ENCODE assay signal across 26 mouse cellular contexts in the genomic region with DNA sequence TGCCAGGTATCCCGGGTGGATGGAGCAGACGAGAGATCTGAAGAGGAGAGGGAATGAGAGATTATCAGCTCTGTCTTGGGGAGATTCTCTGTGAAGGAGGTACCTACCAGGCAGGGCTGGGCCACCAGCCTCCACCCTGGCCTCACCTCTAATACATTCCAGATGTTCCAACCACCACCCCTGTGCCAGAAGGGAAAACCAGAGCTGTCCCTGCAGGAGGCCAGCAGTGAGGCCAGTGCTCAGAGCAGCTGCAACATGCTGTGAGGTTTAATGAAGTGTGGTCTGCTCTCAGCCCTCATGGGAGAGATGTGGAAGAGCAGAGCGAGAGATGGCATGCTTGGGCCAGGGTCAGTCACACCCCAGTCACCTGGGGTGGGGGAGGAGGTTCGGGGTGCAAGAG. TPM values are rescaled to one million over a fixed set of nuclear protein-coding genes. Genes with fewer than 3 reads are reported as not detected.
DNase-seq lines count a peak whose midpoint lies in the region; ATAC-seq and TF ChIP-seq lines count a peak whose summit lies in the region.
"Had no signal": no experiment of that assay in that cellular context is flagged by ENCODE, and none has a peak within 500 bp of the region (broad histone marks: within the 10 kb centered on the region; RNA-seq: fewer than 3 reads in every experiment).

No protein-coding gene starts in this region.

- H3K4me3 ChIP-seq in heart, embryonic 10.5 days, result no peak overlapping the region
- no peak overlapping the region for H3K4me3 ChIP-seq in heart, adult 2 months
- H3K4me3 ChIP-seq in kidney, postnatal 0 days (replicated peaks; ENCODE audit: low read depth, low read length), result no peak overlapping the region
- H3K4me3 ChIP-seq in limb, embryonic 14.5 days (replicated peaks; ENCODE audit: low read length), result no peak overlapping the region
- no peak overlapping the region for H3K4me3 ChIP-seq in lung, adult 2 months (replicated peaks; ENCODE audit: extremely low read depth, low read depth, low read length)
- H3K4me3 ChIP-seq: hindbrain, embryonic 12.5 days; liver, embryonic 12.5 days; midbrain, embryonic 15.5 days; myocyte; stomach, embryonic 15.5 days had no signal

- DNase-seq in heart, embryonic 10.5 days (ENCODE audit: low spot score), result no peak
- no peak for DNase-seq in heart, adult 2 months
- DNase-seq in kidney, postnatal 0 days (ENCODE audit: low spot score), result no peak
- DNase-seq in kidney, postnatal 10 days, result no peak
- DNase-seq in forelimb bud, embryonic 11.5 days (ENCODE audit: low read depth, low spot score), result peak; percentile 80
- no peak for DNase-seq in limb, embryonic 14.5 days (ENCODE audit: low spot score)
- no peak for DNase-seq in lung, adult 2 months
- DNase-seq: adrenal gland, postnatal 14 days; cerebellum, adult 8-10 months; gastrocnemius, postnatal 36 days; kidney, postnatal 4 days; layer of hippocampus, adult 9-11 months; lung, adult 18-20 months; lung, postnatal 36 days; right cerebral cortex, adult 18-20 months; thymus, postnatal 36 days had no signal

- no peak for TF ChIP-seq CTCF in heart, adult 2 months (IDR thresholded peaks at IDR 0.05)
- no peak for TF ChIP-seq CTCF in kidney, postnatal 0 days (IDR thresholded peaks at IDR 0.05; ENCODE audit: low read depth)
- no peak for TF ChIP-seq CTCF in lung, adult 2 months (IDR thresholded peaks at IDR 0.05; ENCODE audit: insufficient read depth, low read length)

- TF ChIP-seq POLR2A in heart, adult 2 months (IDR thresholded peaks at IDR 0.05; ENCODE audit: insufficient read depth, low read depth, low read length), result no peak
- TF ChIP-seq POLR2A in limb, embryonic 14.5 days (IDR thresholded peaks at IDR 0.05; ENCODE audit: borderline replicate concordance, extremely low read depth, insufficient read depth, insufficient read length), result no peak
- TF ChIP-seq POLR2A in lung, adult 2 months (IDR thresholded peaks at IDR 0.05; ENCODE audit: borderline replicate concordance, extremely low read depth, low read depth, low read length), result no peak

- H3K79me2 ChIP-seq in heart, adult 2 months (replicated peaks; ENCODE audit: control insufficient read depth, insufficient read depth, low read length), result no peaks in the 10 kb centered on the region

- TF ChIP-seq EP300 in heart, adult 2 months (IDR thresholded peaks at IDR 0.05; ENCODE audit: insufficient read depth, low read depth, low read length), result no peak

- H3K27me3 ChIP-seq in heart, embryonic 10.5 days (ENCODE audit: insufficient read depth, poor library complexity, severe bottlenecking), result no peaks in the 10 kb centered on the region
- H3K27me3 ChIP-seq in heart, adult 2 months (ENCODE audit: control insufficient read depth, insufficient read depth, low read length), result no peaks in the 10 kb centered on the region
- no peaks in the 10 kb centered on the region for H3K27me3 ChIP-seq in kidney, postnatal 0 days (ENCODE audit: insufficient read depth, low read length)
- no peaks in the 10 kb centered on the region for H3K27me3 ChIP-seq in limb, embryonic 14.5 days (ENCODE audit: control insufficient read depth, insufficient read depth, low read length)
- H3K27me3 ChIP-seq: hindbrain, embryonic 12.5 days; midbrain, embryonic 15.5 days; stomach, embryonic 15.5 days had no signal

- intact Hi-C loops in heart, adult 2 months (cut with DNase I), result no loop called here

- ATAC-seq in kidney, postnatal 0 days (replicated peaks; ENCODE audit: low FRiP score, low read depth), result peak; percentile 27; the same call in 1 of the 2 replicates
- 0 out of 2 replicates have a peak, but pooled peaks have one; percentile 36 for ATAC-seq in limb, embryonic 14.5 days (ENCODE audit: low FRiP score, low read depth)
- no peak for ATAC-seq in megakaryocyte progenitor cell, adult 5-6 weeks (replicated peaks; ENCODE audit: poor library complexity)
- ATAC-seq: CD4-positive, CD25-positive, alpha-beta regulatory T cell, adult 4 months; intestine, postnatal 0 days; liver, embryonic 12.5 days; midbrain, embryonic 15.5 days had no signal

- no peak overlapping the region for H3K9ac ChIP-seq in heart, adult 2 months (ENCODE audit: low read depth, low read length)
- no peak overlapping the region for H3K9ac ChIP-seq in kidney, postnatal 0 days (ENCODE audit: low read depth, low read length)
- H3K9ac ChIP-seq in limb, embryonic 14.5 days (ENCODE audit: low read depth, low read length, severe bottlenecking), result no peak overlapping the region
- H3K9ac ChIP-seq: hindbrain, embryonic 12.5 days; liver, embryonic 12.5 days; midbrain, embryonic 15.5 days; stomach, embryonic 15.5 days had no signal

- peaks cover 17% of the 10 kb centered on the region for H3K36me3 ChIP-seq in heart, embryonic 10.5 days
- H3K36me3 ChIP-seq in heart, adult 2 months (ENCODE audit: control insufficient read depth, insufficient read depth, low read length), result no peaks in the 10 kb centered on the region
- 0 out of 2 replicates have a peak, but pooled peaks cover 7% of the 10 kb centered on the region for H3K36me3 ChIP-seq in kidney, postnatal 0 days (ENCODE audit: insufficient read depth, low read length)
- peaks cover 3% of the 10 kb centered on the region; the same call in 1 of the 2 replicates for H3K36me3 ChIP-seq in limb, embryonic 14.5 days (ENCODE audit: control insufficient read depth, insufficient read depth, low read length)
- H3K36me3 ChIP-seq: hindbrain, embryonic 12.5 days; midbrain, embryonic 15.5 days; stomach, embryonic 15.5 days had no signal

- no peaks in the 10 kb centered on the region for H3K9me3 ChIP-seq in heart, embryonic 10.5 days
- H3K9me3 ChIP-seq in kidney, postnatal 0 days (replicated peaks; ENCODE audit: low read length), result no peaks in the 10 kb centered on the region
- H3K9me3 ChIP-seq in limb, embryonic 14.5 days (ENCODE audit: control insufficient read depth, low read length), result no peaks in the 10 kb centered on the region
- H3K9me3 ChIP-seq: hindbrain, embryonic 12.5 days; liver, embryonic 12.5 days; midbrain, embryonic 15.5 days; stomach, embryonic 15.5 days had no signal

- H3K4me2 ChIP-seq in kidney, postnatal 0 days (ENCODE audit: low read length), result no peak overlapping the region
- H3K4me2 ChIP-seq in limb, embryonic 14.5 days (replicated peaks; ENCODE audit: low read depth, low read length, severe bottlenecking), result no peak overlapping the region
- H3K4me2 ChIP-seq: hindbrain, embryonic 12.5 days; liver, embryonic 12.5 days; midbrain, embryonic 15.5 days; stomach, embryonic 15.5 days had no signal

- peaks cover 43% of the 10 kb centered on the region for H3K4me1 ChIP-seq in heart, embryonic 10.5 days
- H3K4me1 ChIP-seq in heart, adult 2 months (ENCODE audit: control insufficient read depth, insufficient read depth, low read length), result no peaks in the 10 kb centered on the region
- peaks cover 11% of the 10 kb centered on the region for H3K4me1 ChIP-seq in kidney, postnatal 0 days (replicated peaks; ENCODE audit: insufficient read depth, low read length)
- peaks cover 27% of the 10 kb centered on the region for H3K4me1 ChIP-seq in limb, embryonic 14.5 days (ENCODE audit: control insufficient read depth, insufficient read depth, low read length)
- H3K4me1 ChIP-seq in lung, adult 2 months (ENCODE audit: control insufficient read depth, insufficient read depth, low read length), result no peaks in the 10 kb centered on the region
- H3K4me1 ChIP-seq: midbrain, embryonic 15.5 days had no signal

- 44% methylated on average over 4 of the region's 4 CpGs for WGBS in heart, embryonic 10.5 days
- 67% methylated on average over 4 of the region's 4 CpGs for WGBS in heart, adult 2 months
- WGBS in kidney, postnatal 0 days, result 56% methylated on average over 4 of the region's 4 CpGs
- WGBS in limb, embryonic 14.5 days, result 38% methylated on average over 4 of the region's 4 CpGs
- 67% methylated on average over 4 of the region's 4 CpGs for WGBS in lung, adult 2 months

- peak overlapping the region; percentile 84; the same call in 1 of the 2 replicates for H3K27ac ChIP-seq in heart, embryonic 10.5 days
- H3K27ac ChIP-seq in heart, adult 2 months, result no peak overlapping the region
- H3K27ac ChIP-seq in kidney, postnatal 0 days, result no peak overlapping the region
- no peak overlapping the region for H3K27ac ChIP-seq in limb, embryonic 14.5 days (replicated peaks; ENCODE audit: low read depth, low read length)
- H3K27ac ChIP-seq: hindbrain, embryonic 12.5 days; liver, embryonic 12.5 days; midbrain, embryonic 15.5 days; stomach, embryonic 15.5 days had no signal

RNA-seq across cellular contexts. Expression of gene Fhad1, which starts 23.0 kb away (rescaled TPM):
- 3.4 and 5.2 TPM in 2 replicates for polyA plus RNA-seq in heart, embryonic 10.5 days (2016; fragmentation: Nextera tagmentation; extraction: Ambion mirVana)
- under 1 TPM; 0.47 to 0.55 TPM for total RNA-seq in heart, adult 2 months (2021)
- 0.47 and 0.53 TPM in 2 replicates for polyA plus RNA-seq in heart, adult 2 months (2012; rRNA removed)
- polyA plus RNA-seq in kidney, postnatal 0 days (2015; fragmentation: Nextera tagmentation; extraction: Ambion mirVana), result 0.32 and 0.50 TPM in 2 replicates
- 1.8 and 2.7 TPM in 2 replicates for polyA plus RNA-seq in limb, embryonic 14.5 days (2012; rRNA removed)
- polyA plus RNA-seq in limb, embryonic 14.5 days (2014; fragmentation: Nextera tagmentation; extraction: Ambion mirVana), result 2.8 and 3.1 TPM in 2 replicates
- 6.9 and 7.9 TPM in 2 replicates for polyA plus RNA-seq in lung, adult 2 months (2012; rRNA removed)
- 0.20 TPM in 1 of 2 replicates, not detected in the other for total RNA-seq in megakaryocyte progenitor cell, adult 5-6 weeks (2015)
- total RNA-seq in megakaryocyte progenitor cell, adult 5-6 weeks (2017), result 1.2 TPM in 1 of 2 replicates, not detected in the other
- total RNA-seq: gastrocnemius, adult 18-20 months; megakaryocyte-erythroid progenitor cell, adult 5-6 weeks had no signal

RNA-seq across cellular contexts. Expression of gene Tmem51, which starts 46.2 kb away (rescaled TPM):
- 21.0 and 25.9 TPM in 2 replicates for polyA plus RNA-seq in heart, embryonic 10.5 days (2016; fragmentation: Nextera tagmentation; extraction: Ambion mirVana)
- 1 to 10 TPM; 5.5 to 6.0 TPM for total RNA-seq in heart, adult 2 months (2021)
- 9.9 and 13.1 TPM in 2 replicates for polyA plus RNA-seq in heart, adult 2 months (2012; rRNA removed)
- polyA plus RNA-seq in kidney, postnatal 0 days (2015; fragmentation: Nextera tagmentation; extraction: Ambion mirVana), result 53.8 and 56.8 TPM in 2 replicates
- polyA plus RNA-seq in limb, embryonic 14.5 days (2012; rRNA removed), result 11.6 and 12.0 TPM in 2 replicates
- polyA plus RNA-seq in limb, embryonic 14.5 days (2014; fragmentation: Nextera tagmentation; extraction: Ambion mirVana), result 18.8 and 19.2 TPM in 2 replicates
- 12.9 and 16.5 TPM in 2 replicates for polyA plus RNA-seq in lung, adult 2 months (2012; rRNA removed)
- 0.47 TPM in 1 of 2 replicates, not detected in the other for total RNA-seq in megakaryocyte progenitor cell, adult 5-6 weeks (2015)
- total RNA-seq in megakaryocyte progenitor cell, adult 5-6 weeks (2017), result 0.41 and 0.87 TPM in 2 replicates
- polyA plus RNA-seq: myocyte had no signal
